ENCODE assay signal across 18 mouse cellular contexts in genomic region chr3:68201214-68201613, GRCm38 (mm10).
DNase-seq lines count a peak whose midpoint lies in the region; ATAC-seq lines count a peak whose summit lies in the region.
"Had no signal": no experiment of that assay in that cellular context is flagged by ENCODE, and none has a peak within 500 bp of the region (broad histone marks: within the 10 kb centered on the region; RNA-seq: fewer than 3 reads in every experiment).

No protein-coding gene starts in this region.

- no peak overlapping the region for H3K4me2 ChIP-seq in hindbrain, embryonic 12.5 days (replicated peaks)
- H3K4me2 ChIP-seq in hindbrain, embryonic 11.5 days (replicated peaks; ENCODE audit: low read depth, low read length), result no peak overlapping the region
- no peak overlapping the region for H3K4me2 ChIP-seq in neural tube, embryonic 13.5 days
- H3K4me2 ChIP-seq in hindbrain, embryonic 16.5 days (ENCODE audit: low read length), result no peak overlapping the region
- no peak overlapping the region for H3K4me2 ChIP-seq in heart, embryonic 11.5 days
- H3K4me2 ChIP-seq: limb, embryonic 13.5 days had no signal

- WGBS in hindbrain, embryonic 12.5 days, result 5% methylated on average over 1 of the region's 1 CpGs
- 32% methylated on average over 1 of the region's 1 CpGs for WGBS in hindbrain, embryonic 11.5 days
- WGBS in neural tube, embryonic 13.5 days, result 9% methylated on average over 1 of the region's 1 CpGs
- 0% methylated on average over 1 of the region's 1 CpGs for WGBS in hindbrain, embryonic 16.5 days
- WGBS in limb, embryonic 10.5 days, result 45% methylated on average over 1 of the region's 1 CpGs
- WGBS in heart, embryonic 11.5 days (ENCODE audit: insufficient replicate concordance), result 26% methylated on average over 1 of the region's 1 CpGs

- no peaks in the 10 kb centered on the region for H3K36me3 ChIP-seq in hindbrain, embryonic 12.5 days
- H3K36me3 ChIP-seq in hindbrain, embryonic 11.5 days (ENCODE audit: control insufficient read depth, insufficient read depth, low read length), result no peaks in the 10 kb centered on the region
- H3K36me3 ChIP-seq in neural tube, embryonic 13.5 days, result no peaks in the 10 kb centered on the region
- H3K36me3 ChIP-seq in hindbrain, embryonic 16.5 days (ENCODE audit: control insufficient read depth, insufficient read depth, low read length), result no peaks in the 10 kb centered on the region
- no peaks in the 10 kb centered on the region for H3K36me3 ChIP-seq in limb, embryonic 10.5 days
- no peaks in the 10 kb centered on the region for H3K36me3 ChIP-seq in heart, embryonic 11.5 days (ENCODE audit: control insufficient read depth, insufficient read depth, low read length)
- H3K36me3 ChIP-seq: limb, embryonic 13.5 days had no signal

- DNase-seq in hindbrain, embryonic 11.5 days (ENCODE audit: low spot score), result no peak
- no peak for DNase-seq in neural tube, embryonic 10.5 days (ENCODE audit: extremely low spot score, low spot score)
- DNase-seq in layer of hippocampus, postnatal 36 days, result peak; percentile 16 to 37
- no peak for DNase-seq in limb, embryonic 10.5 days (ENCODE audit: low spot score)
- DNase-seq: adrenal gland, postnatal 10 days; heart, adult 18-20 months; heart, postnatal 36 days; kidney, adult 11 months; kidney, postnatal 25 days; lung, postnatal 36 days; spleen, adult 18-20 months; thymus, postnatal 4 days had no signal

- no peaks in the 10 kb centered on the region for H3K9me3 ChIP-seq in hindbrain, embryonic 12.5 days (replicated peaks)
- H3K9me3 ChIP-seq in hindbrain, embryonic 11.5 days (ENCODE audit: control insufficient read depth, low read length), result no peaks in the 10 kb centered on the region
- no peaks in the 10 kb centered on the region for H3K9me3 ChIP-seq in neural tube, embryonic 13.5 days
- H3K9me3 ChIP-seq in hindbrain, embryonic 16.5 days (ENCODE audit: control insufficient read depth, low read length), result no peaks in the 10 kb centered on the region
- H3K9me3 ChIP-seq in limb, embryonic 10.5 days (replicated peaks), result no peaks in the 10 kb centered on the region
- no peaks in the 10 kb centered on the region for H3K9me3 ChIP-seq in heart, embryonic 11.5 days (replicated peaks; ENCODE audit: control insufficient read depth, low read length)
- H3K9me3 ChIP-seq: limb, embryonic 13.5 days had no signal

- H3K9ac ChIP-seq in hindbrain, embryonic 12.5 days, result no peak overlapping the region
- H3K9ac ChIP-seq in hindbrain, embryonic 11.5 days (ENCODE audit: low read depth, low read length), result no peak overlapping the region
- no peak overlapping the region for H3K9ac ChIP-seq in neural tube, embryonic 13.5 days
- no peak overlapping the region for H3K9ac ChIP-seq in hindbrain, embryonic 16.5 days (ENCODE audit: low read depth, low read length)
- H3K9ac ChIP-seq in heart, embryonic 11.5 days (ENCODE audit: low read depth, low read length), result no peak overlapping the region
- H3K9ac ChIP-seq: limb, embryonic 13.5 days had no signal

- peaks cover 7% of the 10 kb centered on the region for H3K4me1 ChIP-seq in hindbrain, embryonic 12.5 days
- H3K4me1 ChIP-seq in hindbrain, embryonic 11.5 days (replicated peaks; ENCODE audit: control insufficient read depth, insufficient read depth, low read length), result peaks cover 2% of the 10 kb centered on the region; the same call in 1 of the 2 replicates
- peaks cover 26% of the 10 kb centered on the region for H3K4me1 ChIP-seq in neural tube, embryonic 13.5 days (replicated peaks)
- H3K4me1 ChIP-seq in hindbrain, embryonic 16.5 days (ENCODE audit: control insufficient read depth, insufficient read depth, low read depth, low read length), result peaks cover 2% of the 10 kb centered on the region; the same call in 1 of the 2 replicates
- H3K4me1 ChIP-seq in limb, embryonic 10.5 days, result no peaks in the 10 kb centered on the region
- no peaks in the 10 kb centered on the region for H3K4me1 ChIP-seq in heart, embryonic 11.5 days (ENCODE audit: control insufficient read depth, insufficient read depth, low read length)
- H3K4me1 ChIP-seq: limb, embryonic 13.5 days had no signal

- H3K27me3 ChIP-seq in hindbrain, embryonic 12.5 days, result no peaks in the 10 kb centered on the region
- H3K27me3 ChIP-seq in hindbrain, embryonic 11.5 days (ENCODE audit: control insufficient read depth, insufficient read depth, low read length), result no peaks in the 10 kb centered on the region
- no peaks in the 10 kb centered on the region for H3K27me3 ChIP-seq in neural tube, embryonic 13.5 days
- no peaks in the 10 kb centered on the region for H3K27me3 ChIP-seq in hindbrain, embryonic 16.5 days (replicated peaks; ENCODE audit: control insufficient read depth, insufficient read depth, low read length)
- no peaks in the 10 kb centered on the region for H3K27me3 ChIP-seq in limb, embryonic 10.5 days (ENCODE audit: low read depth, poor library complexity, severe bottlenecking)
- H3K27me3 ChIP-seq in heart, embryonic 11.5 days (ENCODE audit: control insufficient read depth, insufficient read depth, low read length), result no peaks in the 10 kb centered on the region

- H3K4me3 ChIP-seq in hindbrain, embryonic 12.5 days, result no peak overlapping the region
- no peak overlapping the region for H3K4me3 ChIP-seq in hindbrain, embryonic 11.5 days (ENCODE audit: low read depth, low read length)
- H3K4me3 ChIP-seq in neural tube, embryonic 13.5 days, result no peak overlapping the region
- no peak overlapping the region for H3K4me3 ChIP-seq in hindbrain, embryonic 16.5 days (ENCODE audit: low read length)
- H3K4me3 ChIP-seq in limb, embryonic 10.5 days, result no peak overlapping the region
- no peak overlapping the region for H3K4me3 ChIP-seq in heart, embryonic 11.5 days (ENCODE audit: low read depth, low read length)
- H3K4me3 ChIP-seq: limb, embryonic 13.5 days had no signal

- no peak overlapping the region for H3K27ac ChIP-seq in hindbrain, embryonic 12.5 days
- no peak overlapping the region for H3K27ac ChIP-seq in hindbrain, embryonic 11.5 days (ENCODE audit: low read depth, low read length)
- H3K27ac ChIP-seq in neural tube, embryonic 13.5 days (replicated peaks), result no peak overlapping the region
- no peak overlapping the region for H3K27ac ChIP-seq in hindbrain, embryonic 16.5 days (ENCODE audit: low read depth, low read length)
- H3K27ac ChIP-seq in limb, embryonic 10.5 days, result no peak overlapping the region
- H3K27ac ChIP-seq in heart, embryonic 11.5 days (ENCODE audit: low read depth, low read length), result no peak overlapping the region
- H3K27ac ChIP-seq: limb, embryonic 13.5 days; stomach, postnatal 0 days had no signal

- peak; percentile 58; the same call in 1 of the 2 replicates for ATAC-seq in hindbrain, embryonic 12.5 days (ENCODE audit: low FRiP score)
- no peak for ATAC-seq in hindbrain, embryonic 11.5 days (ENCODE audit: low FRiP score)
- ATAC-seq in neural tube, embryonic 13.5 days (ENCODE audit: low read depth), result 0 out of 2 replicates have a peak, but pooled peaks have one; percentile 68
- peak; percentile 76 for ATAC-seq in hindbrain, embryonic 16.5 days
- no peak for ATAC-seq in heart, embryonic 11.5 days (replicated peaks; ENCODE audit: insufficient number of reproducible peaks, low FRiP score, low TSS enrichment)

Comparison
In these comparisons a context has a peak if more than half of its experiments do, and no peak if none do; other contexts are left out.
1. ATAC-seq: peak in hindbrain, embryonic 12.5 days (single experiment), neural tube, embryonic 13.5 days (single experiment) and hindbrain, embryonic 16.5 days (single experiment); none in hindbrain, embryonic 11.5 days (single experiment) and heart, embryonic 11.5 days (single experiment).
2. DNase-seq: peak in layer of hippocampus, postnatal 36 days (2 of 2); none in hindbrain, embryonic 11.5 days (single experiment), neural tube, embryonic 10.5 days (single experiment) and limb, embryonic 10.5 days (single experiment).